Mouse (Mus musculus) stomach, embryonic 14.5 days (tissue): ENCODE measurements around the gene Tmem54. TPM values are rescaled to one million over a fixed set of nuclear protein-coding genes. Genes with fewer than 3 reads are reported as not detected.

Experiments used
- ATAC-seq: fragments of 200-750 bp; cut with Nextera tagmentation; 2 replicates; pipeline ENCODE4 v1.8.0; 2017; ENCODE audit warnings: low read depth, moderate TSS enrichment; ENCODE audit not compliant: insufficient number of reproducible peaks, insufficient read depth, low FRiP score
- H3K27ac ChIP-seq: fragments of 300-500 bp; sonication (generic); 2 replicates; pipeline ENCODE4 v1.5.1; 2014; ENCODE audit warnings: mild to moderate bottlenecking, low read length, moderate library complexity, mixed read lengths
- H3K27me3 ChIP-seq: fragments of 300-500 bp; sonication (generic); 2 replicates; pipeline ENCODE4 v1.6.1; 2014; ENCODE audit warnings: low read length, control low read depth, mixed read lengths; ENCODE audit not compliant: control insufficient read depth, insufficient read depth
- H3K36me3 ChIP-seq: fragments of 300-500 bp; sonication (generic); 2 replicates; pipeline ENCODE4 v1.6.1; 2014; ENCODE audit warnings: mild to moderate bottlenecking, control low read depth, low read length, moderate library complexity, mixed read lengths; ENCODE audit not compliant: control insufficient read depth, insufficient read depth
- H3K4me1 ChIP-seq: fragments of 300-500 bp; sonication (generic); 2 replicates; pipeline ENCODE4 v1.6.1; 2014; ENCODE audit warnings: low read length, control low read depth, mixed read lengths; ENCODE audit not compliant: control insufficient read depth, insufficient read depth
- H3K4me2 ChIP-seq: fragments of 300-500 bp; sonication (generic); replicated peaks from 2 replicates; pipeline ENCODE4 v1.6.1; 2014; ENCODE audit warnings: low read depth, low read length, control low read depth
- H3K4me3 ChIP-seq: fragments of 300-500 bp; sonication (generic); 2 replicates; pipeline ENCODE4 v1.5.1; 2014; ENCODE audit warnings: low read depth, low read length, control low read depth
- H3K9ac ChIP-seq: fragments of 300-500 bp; sonication (generic); replicated peaks from 2 replicates; pipeline ENCODE4 v1.6.1; 2014; ENCODE audit warnings: low read depth, mild to moderate bottlenecking, control low read depth, low read length, moderate library complexity, mixed read lengths
- H3K9me3 ChIP-seq: fragments of 300-500 bp; sonication (generic); 2 replicates; pipeline ENCODE4 v1.6.1; 2016; ENCODE audit warnings: low read depth, low read length, control low read depth; ENCODE audit not compliant: control insufficient read depth
- WGBS: fragments of 180-500 bp; shearing (Covaris S2); extraction: QIAGEN DNeasy Blood & Tissue Kit; methylation state at CpG from one replicate; pipeline ENCODE4 v1.1.7; 2014; 5-methylcytosine and 5-hydroxymethylcytosine counted together
- polyA plus RNA-seq: library from polyadenylated mRNA; unstranded; fragments of >200 nt; fragmentation: Nextera tagmentation; extraction: Ambion mirVana; gene quantifications from 2 replicates; pipeline ENCODE4 v1.2.1, GENCODE M21; 2014

The Tmem54 gene
- polyA plus RNA-seq, 1 experiment from 2014 or later, result 20.9 TPM

- H3K27ac ChIP-seq, result peak overlapping the region; percentile 56
These were observed 40.1 kb downstream of the Tmem54 start for GRCm38 (mm10) chr4:129145411-129145810.

GRCm38 (mm10) chr4:129145943-129146342 is 40.6 kb downstream of the Tmem54 start:
- no peaks in the 10 kb centered on the region for H3K9me3 ChIP-seq

More at GRCm38 (mm10) chr4:129145411-129145810, 40.1 kb downstream of the Tmem54 start:
- H3K4me1 ChIP-seq, result 0 out of 2 replicates have a peak, but pooled peaks cover 12% of the 10 kb centered on the region
- H3K9ac ChIP-seq, result no peak overlapping the region
- H3K4me2 ChIP-seq, result no peak overlapping the region
- H3K9me3 ChIP-seq, result no peaks in the 10 kb centered on the region
- 55% methylated on average over 4 of the region's 4 CpGs for WGBS
- H3K36me3 ChIP-seq, result peaks cover 5% of the 10 kb centered on the region
- no peak overlapping the region for H3K4me3 ChIP-seq
- no peaks in the 10 kb centered on the region for H3K27me3 ChIP-seq
- no peak for ATAC-seq

DNA sequence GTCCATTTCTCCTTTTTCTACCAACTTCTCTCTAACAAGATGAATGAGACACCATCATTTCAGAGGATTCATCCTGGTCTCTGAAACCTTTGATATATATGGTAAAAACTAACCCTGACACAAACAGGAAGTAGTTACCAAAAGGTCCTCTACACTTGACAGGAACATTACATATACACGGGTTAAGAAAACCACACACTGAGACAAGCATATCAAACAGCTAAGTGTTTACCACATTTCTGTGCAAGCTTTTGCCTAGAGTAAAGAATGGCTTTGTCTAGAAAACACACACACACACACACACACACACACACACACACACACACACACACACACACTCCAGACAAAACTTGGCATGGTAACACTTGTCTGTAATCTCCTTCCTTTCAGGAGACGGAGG is 41.0 kb downstream of the Tmem54 start:
- WGBS, result 29% methylated on average over 2 of the region's 2 CpGs
- Histone ChIP-seq H3K4me1 (0 out of 2 replicates have a peak, but pooled peaks cover 12% of the 10 kb centered on the region), H3K27ac (no peak overlapping the region), H3K9ac (no peak overlapping the region), H3K9me3 (no peaks in the 10 kb centered on the region), H3K4me2 (no peak overlapping the region), H3K4me3 (no peak overlapping the region), H3K36me3 (peaks cover 12% of the 10 kb centered on the region), H3K27me3 (no peaks in the 10 kb centered on the region)
- no peak for ATAC-seq

More at GRCm38 (mm10) chr4:129145943-129146342, 40.6 kb downstream of the Tmem54 start:
- ATAC-seq, result no peak
- H3K4me2 ChIP-seq, result no peak overlapping the region
- no peak overlapping the region for H3K27ac ChIP-seq
- 0 out of 2 replicates have a peak, but pooled peaks cover 12% of the 10 kb centered on the region for H3K4me1 ChIP-seq
- no peaks in the 10 kb centered on the region for H3K27me3 ChIP-seq
- peaks cover 9% of the 10 kb centered on the region for H3K36me3 ChIP-seq
- WGBS, result 45% methylated on average over 4 of the region's 4 CpGs
- no peak overlapping the region for H3K9ac ChIP-seq
- no peak overlapping the region for H3K4me3 ChIP-seq

- no peaks in the 10 kb centered on the region for H3K27me3 ChIP-seq
- H3K27ac ChIP-seq, result no peak overlapping the region; the same call in 1 of the 2 replicates
- 0 out of 2 replicates have a peak, but pooled peaks cover 12% of the 10 kb centered on the region for H3K4me1 ChIP-seq
- no peaks in the 10 kb centered on the region for H3K9me3 ChIP-seq
- no peak overlapping the region for H3K4me2 ChIP-seq
- ATAC-seq, result no peak
- H3K36me3 ChIP-seq, result peaks cover 20% of the 10 kb centered on the region
- 66% methylated on average over 13 of the region's 13 CpGs for WGBS
- no peak overlapping the region for H3K9ac ChIP-seq
- H3K4me3 ChIP-seq, result no peak overlapping the region
These were observed 42.3 kb downstream of the Tmem54 start for GRCm38 (mm10) chr4:129147552-129148103.

DNA sequence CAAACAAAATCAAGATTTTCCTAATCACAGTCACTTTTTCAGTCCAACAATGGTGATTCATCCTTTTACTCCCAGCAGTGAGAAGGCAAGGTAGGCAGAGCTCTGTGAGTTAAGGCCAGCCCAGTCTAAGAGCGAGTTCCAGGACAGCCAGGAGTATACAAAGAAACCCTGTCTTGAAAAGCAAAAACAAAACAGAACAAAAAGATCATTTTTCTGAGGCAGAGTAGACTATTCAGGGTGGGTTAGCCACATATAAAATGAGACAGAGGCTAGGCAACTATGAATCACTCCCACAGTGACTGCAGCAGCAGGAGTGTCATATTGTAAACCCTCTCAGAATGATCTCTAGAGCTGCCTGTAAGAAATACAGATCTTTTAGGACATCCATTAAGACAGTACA is 44.0 kb downstream of the Tmem54 start:
- H3K27me3 ChIP-seq, result no peaks in the 10 kb centered on the region
- 0 out of 2 replicates have a peak, but pooled peaks cover 8% of the 10 kb centered on the region for H3K4me1 ChIP-seq
- no peak overlapping the region for H3K27ac ChIP-seq
- no peak overlapping the region for H3K9ac ChIP-seq
- no peak overlapping the region for H3K4me2 ChIP-seq
- 74% methylated on average over 1 of the region's 1 CpGs for WGBS
- no peak overlapping the region for H3K4me3 ChIP-seq
- no peak for ATAC-seq
- peaks cover 23% of the 10 kb centered on the region for H3K36me3 ChIP-seq
- H3K9me3 ChIP-seq, result no peaks in the 10 kb centered on the region

DNA sequence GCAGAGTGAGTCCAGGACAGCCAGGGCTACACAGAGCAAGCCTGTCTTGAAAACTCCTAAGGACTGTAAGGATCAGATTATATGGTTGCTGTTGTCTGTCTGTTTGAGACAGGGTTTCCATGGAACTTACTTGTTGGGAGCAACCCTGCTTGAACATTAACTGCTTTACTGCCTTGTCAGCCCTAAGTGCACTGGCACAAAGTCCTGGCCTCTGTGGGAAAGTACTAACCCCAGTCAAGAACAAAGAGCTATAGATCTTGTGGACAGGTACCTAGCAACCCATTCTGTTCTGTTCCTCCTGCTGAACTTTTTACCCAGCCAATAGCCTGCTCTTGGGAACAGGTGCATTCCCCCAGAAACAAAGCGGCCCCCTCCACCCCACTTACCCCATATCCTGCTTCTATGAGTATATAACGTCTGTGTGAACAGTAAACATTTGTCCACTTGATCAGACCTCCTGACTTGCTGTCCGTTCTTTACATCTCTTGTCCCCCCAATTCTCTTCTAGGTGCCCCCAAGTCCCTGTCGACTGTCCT is 46.0 kb downstream of the Tmem54 start:
- Histone ChIP-seq H3K9me3 (no peaks in the 10 kb centered on the region), H3K4me3 (no peak overlapping the region), H3K4me2 (no peak overlapping the region), H3K36me3 (peaks cover 35% of the 10 kb centered on the region), H3K27ac (no peak overlapping the region), H3K27me3 (no peaks in the 10 kb centered on the region), H3K4me1 (no peaks in the 10 kb centered on the region), H3K9ac (no peak overlapping the region)
- 55% methylated on average over 4 of the region's 4 CpGs for WGBS
- no peak for ATAC-seq

DNA sequence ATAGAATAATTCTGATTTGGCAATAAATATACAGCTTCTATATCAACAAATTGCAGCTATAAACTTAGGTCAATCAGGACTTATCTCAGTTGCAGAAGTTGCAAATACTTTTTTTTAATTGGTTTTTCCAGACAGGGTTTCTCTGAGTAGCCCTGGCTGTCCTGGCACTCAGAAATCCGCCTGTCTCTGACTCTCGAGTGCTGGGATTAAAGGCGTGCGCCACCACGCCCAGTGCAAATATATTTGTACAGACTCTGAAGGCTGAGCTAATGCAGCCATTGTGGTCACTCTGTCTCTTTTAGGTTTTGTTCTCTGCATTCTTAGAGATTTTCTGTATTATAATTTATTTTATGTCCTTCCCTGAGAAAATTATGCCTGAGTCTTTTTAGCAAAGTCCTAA is 52.2 kb downstream of the Tmem54 start:
- H3K4me2 ChIP-seq, result no peak overlapping the region
- no peak overlapping the region for H3K27ac ChIP-seq
- peaks cover 31% of the 10 kb centered on the region for H3K36me3 ChIP-seq
- no peak overlapping the region for H3K4me3 ChIP-seq
- H3K27me3 ChIP-seq, result no peaks in the 10 kb centered on the region
- no peak overlapping the region for H3K9ac ChIP-seq
- ATAC-seq, result no peak
- 59% methylated on average over 5 of the region's 5 CpGs for WGBS
- no peaks in the 10 kb centered on the region for H3K9me3 ChIP-seq
- H3K4me1 ChIP-seq, result no peaks in the 10 kb centered on the region; the same call in 1 of the 2 replicates

- no peak for ATAC-seq
- H3K4me2 ChIP-seq, result no peak overlapping the region
- no peaks in the 10 kb centered on the region; the same call in 1 of the 2 replicates for H3K4me1 ChIP-seq
- H3K27me3 ChIP-seq, result no peaks in the 10 kb centered on the region
- no peak overlapping the region for H3K27ac ChIP-seq
- H3K4me3 ChIP-seq, result no peak overlapping the region
- no peak overlapping the region for H3K9ac ChIP-seq
- H3K36me3 ChIP-seq, result peaks cover 28% of the 10 kb centered on the region
- H3K9me3 ChIP-seq, result no peaks in the 10 kb centered on the region
- 49% methylated on average over 3 of the region's 3 CpGs for WGBS
These were observed 53.2 kb downstream of the Tmem54 start for GRCm38 (mm10) chr4:129158549-129158948.
